Comparison of ENCODE assay signal across 8 mouse cellular contexts in genomic region chr16:57548608-57549007, GRCm38 (mm10). TPM values are rescaled to one million over a fixed set of nuclear protein-coding genes. Genes with fewer than 3 reads are reported as not detected.
DNase-seq lines count a peak whose midpoint lies in the region; ATAC-seq and TF ChIP-seq lines count a peak whose summit lies in the region.

No protein-coding gene starts in this region.

- H3K9me3 ChIP-seq in embryonic facial prominence, embryonic 14.5 days (ENCODE audit: control insufficient read depth, low read length): no peaks in the 10 kb centered on the region
- H3K9me3 ChIP-seq in intestine, embryonic 16.5 days (ENCODE audit: control insufficient read depth, low read length): no peaks in the 10 kb centered on the region
- no peaks in the 10 kb centered on the region for H3K9me3 ChIP-seq in neural tube, embryonic 13.5 days

- no peak for DNase-seq in liver, adult 2 months (ENCODE audit: extremely low read depth, low read depth, low spot score)
- DNase-seq in liver: no peak
- no peak for DNase-seq in embryonic facial prominence, embryonic 14.5 days (ENCODE audit: low spot score)
- no peak for DNase-seq in left cerebral cortex, adult 8-10 months (ENCODE audit: low spot score in 2 of 2)
- DNase-seq in embryo, embryonic 9.5 days (ENCODE audit: extremely low spot score): no peak
- no peak for DNase-seq in gastrocnemius, postnatal 36 days

- H3K4me2 ChIP-seq in embryonic facial prominence, embryonic 14.5 days (ENCODE audit: low read depth, low read length): peak overlapping the region; percentile 77
- H3K4me2 ChIP-seq in intestine, embryonic 16.5 days (ENCODE audit: low read depth, low read length): peak overlapping the region; percentile 94
- peak overlapping the region; percentile 87 for H3K4me2 ChIP-seq in neural tube, embryonic 13.5 days

- ATAC-seq in embryonic facial prominence, embryonic 14.5 days (ENCODE audit: low read depth): no peak; the same call in 1 of the 2 replicates
- 0 out of 2 replicates have a peak, but pooled peaks have one; percentile 1 for ATAC-seq in intestine, embryonic 16.5 days
- ATAC-seq in neural tube, embryonic 13.5 days (ENCODE audit: low read depth): 0 out of 2 replicates have a peak, but pooled peaks have one; percentile 7

- intact Hi-C loops in gastrocnemius, postnatal 36 days (cut with DNase I): no loop called here

- no peak for TF ChIP-seq POLR2A in liver, adult 2 months (IDR thresholded peaks at IDR 0.05; ENCODE audit: extremely low read depth, insufficient read depth, low read length)

- peak overlapping the region; percentile 54 for H3K9ac ChIP-seq in liver, adult 2 months (ENCODE audit: low read depth, low read length)
- H3K9ac ChIP-seq in embryonic facial prominence, embryonic 14.5 days (ENCODE audit: low read depth, low read length): peak overlapping the region; percentile 94
- peak overlapping the region; percentile 95 for H3K9ac ChIP-seq in intestine, embryonic 16.5 days (ENCODE audit: low read depth, low read length)
- H3K9ac ChIP-seq in neural tube, embryonic 13.5 days: peak overlapping the region; percentile 84

- H3K27ac ChIP-seq in liver, adult 2 months (replicated peaks; ENCODE audit: insufficient read depth, low read depth, low read length): no peak overlapping the region
- H3K27ac ChIP-seq in embryonic facial prominence, embryonic 14.5 days (replicated peaks; ENCODE audit: low read depth, low read length): peak overlapping the region; percentile 81; the same call in 1 of the 2 replicates
- H3K27ac ChIP-seq in intestine, embryonic 16.5 days (ENCODE audit: low read length): peak overlapping the region; percentile 89
- no peak overlapping the region for H3K27ac ChIP-seq in neural tube, embryonic 13.5 days (replicated peaks)

- no peaks in the 10 kb centered on the region for H3K36me3 ChIP-seq in liver, adult 2 months (ENCODE audit: control insufficient read depth, insufficient read depth, low read length)
- no peaks in the 10 kb centered on the region for H3K36me3 ChIP-seq in embryonic facial prominence, embryonic 14.5 days (ENCODE audit: control insufficient read depth, insufficient read depth, low read length)
- H3K36me3 ChIP-seq in intestine, embryonic 16.5 days (ENCODE audit: control insufficient read depth, insufficient read depth, low read length): no peaks in the 10 kb centered on the region
- H3K36me3 ChIP-seq in neural tube, embryonic 13.5 days: no peaks in the 10 kb centered on the region

- TF ChIP-seq CTCF in liver, adult 2 months (IDR thresholded peaks at IDR 0.05; ENCODE audit: low read depth, low read length): no peak

- H3K79me2 ChIP-seq in liver, adult 2 months (ENCODE audit: control insufficient read depth, insufficient read depth, low read length): 0 out of 2 replicates have a peak, but pooled peaks cover 2% of the 10 kb centered on the region

- peaks cover 6% of the 10 kb centered on the region for H3K27me3 ChIP-seq in liver, adult 2 months (ENCODE audit: control insufficient read depth, insufficient read depth, low read length)
- no peaks in the 10 kb centered on the region for H3K27me3 ChIP-seq in embryonic facial prominence, embryonic 14.5 days (replicated peaks; ENCODE audit: control insufficient read depth, insufficient read depth, low read length)
- H3K27me3 ChIP-seq in intestine, embryonic 16.5 days (replicated peaks; ENCODE audit: control insufficient read depth, insufficient read depth, low read length): no peaks in the 10 kb centered on the region
- peaks cover 8% of the 10 kb centered on the region for H3K27me3 ChIP-seq in neural tube, embryonic 13.5 days

- peak overlapping the region; percentile 88 for H3K4me3 ChIP-seq in liver, adult 2 months (ENCODE audit: insufficient read depth, low read depth, low read length)
- H3K4me3 ChIP-seq in embryonic facial prominence, embryonic 14.5 days (ENCODE audit: low read depth, low read length): peak overlapping the region; percentile 76
- peak overlapping the region; percentile 84 for H3K4me3 ChIP-seq in intestine, embryonic 16.5 days (ENCODE audit: low read length)
- H3K4me3 ChIP-seq in neural tube, embryonic 13.5 days: peak overlapping the region; percentile 70

- WGBS in liver, adult 2 months: 70% methylated on average over 2 of the region's 2 CpGs
- 39% methylated on average over 2 of the region's 2 CpGs for WGBS in embryonic facial prominence, embryonic 14.5 days
- 40% methylated on average over 2 of the region's 2 CpGs for WGBS in intestine, embryonic 16.5 days
- 58% methylated on average over 2 of the region's 2 CpGs for WGBS in neural tube, embryonic 13.5 days

- peaks cover 2% of the 10 kb centered on the region; the same call in 1 of the 2 replicates for H3K4me1 ChIP-seq in liver, adult 2 months (ENCODE audit: control insufficient read depth, insufficient read depth, low read length)
- peaks cover 5% of the 10 kb centered on the region for H3K4me1 ChIP-seq in embryonic facial prominence, embryonic 14.5 days (ENCODE audit: control insufficient read depth, insufficient read depth, low read length)
- peaks cover 14% of the 10 kb centered on the region for H3K4me1 ChIP-seq in intestine, embryonic 16.5 days (ENCODE audit: control insufficient read depth, insufficient read depth, low read length)
- 0 out of 2 replicates have a peak, but pooled peaks cover 6% of the 10 kb centered on the region for H3K4me1 ChIP-seq in neural tube, embryonic 13.5 days (replicated peaks)

RNA-seq across cellular contexts. Expression of gene Cmss1, which starts 58.1 kb away (rescaled TPM):
- total RNA-seq in liver, adult 2 months (2014; rRNA removed): 7.8 and 8.3 TPM in 2 replicates
- 2.7 and 3.1 TPM in 2 replicates for polyA plus RNA-seq in liver, adult 2 months (2012; rRNA removed)
- 33.5 and 40.6 TPM in 2 replicates for polyA plus RNA-seq in embryonic facial prominence, embryonic 14.5 days (2014; fragmentation: Nextera tagmentation; extraction: Ambion mirVana)
- polyA plus RNA-seq in intestine, embryonic 16.5 days (2015; fragmentation: Nextera tagmentation; extraction: Ambion mirVana): 35.1 and 41.4 TPM in 2 replicates
- 34.0 and 37.8 TPM in 2 replicates for polyA plus RNA-seq in neural tube, embryonic 13.5 days (2015; fragmentation: Nextera tagmentation; extraction: Ambion mirVana)
- 10 to 100 TPM; 19.5 to 24.8 (median 21.3) TPM for total RNA-seq in left cerebral cortex, adult 8-10 months (2022)
- total RNA-seq in gastrocnemius, postnatal 36 days (2021): 10 to 100 TPM; 32.6 to 36.6 TPM

Comparison
In these comparisons a context has a peak if more than half of its experiments do, and no peak if none do; other contexts are left out.
1. H3K27ac ChIP-seq: peak in embryonic facial prominence, embryonic 14.5 days (single experiment) and intestine, embryonic 16.5 days (single experiment); none in liver, adult 2 months (single experiment) and neural tube, embryonic 13.5 days (single experiment).
2. Peak in every context shown above with its lines, with median percentiles within 50 percentile points of each other: H3K4me3 ChIP-seq, H3K9ac ChIP-seq and H3K4me2 ChIP-seq.